Mouse (Mus musculus) limb, embryonic 13.5 days (tissue): ENCODE results near the gene Imp4. TPM values are rescaled to one million over a fixed set of nuclear protein-coding genes. Genes with fewer than 3 reads are reported as not detected.
A peak's percentile ranks its signal among the peaks of the same experiment; 100 is the strongest.

Experiments used
- ATAC-seq: fragments of 200-750 bp; cut with Nextera tagmentation; 2 replicates; pipeline ENCODE4 v1.8.0; 2017; ENCODE audit warnings: low read depth, moderate number of reproducible peaks, moderate TSS enrichment; ENCODE audit not compliant: low FRiP score
- H3K27ac ChIP-seq: fragments of 300-500 bp; sonication (generic); 2 replicates; pipeline ENCODE4 v1.5.1; 2015; ENCODE audit warnings: inconsistent platforms, mild to moderate bottlenecking, moderate library complexity
- H3K27me3 ChIP-seq: fragments of 300-500 bp; sonication (generic); 2 replicates; pipeline ENCODE4 v1.6.1; 2015; ENCODE audit warnings: mild to moderate bottlenecking, inconsistent platforms
- H3K36me3 ChIP-seq: fragments of 300-500 bp; sonication (generic); 2 replicates; pipeline ENCODE4 v1.6.1; 2015; ENCODE audit warnings: inconsistent platforms, mild to moderate bottlenecking, moderate library complexity
- H3K4me1 ChIP-seq: fragments of 300-500 bp; sonication (generic); 2 replicates; pipeline ENCODE4 v1.6.1; 2015; ENCODE audit warnings: inconsistent platforms
- H3K4me2 ChIP-seq: fragments of 300-500 bp; sonication (generic); replicated peaks from 2 replicates; pipeline ENCODE4 v1.6.1; 2015; ENCODE audit warnings: inconsistent platforms, mild to moderate bottlenecking, moderate library complexity
- H3K4me3 ChIP-seq: fragments of 300-500 bp; sonication (generic); 2 replicates; pipeline ENCODE4 v1.5.1; 2015; ENCODE audit warnings: moderate library complexity, mild to moderate bottlenecking, inconsistent platforms
- H3K9ac ChIP-seq: fragments of 300-500 bp; sonication (generic); 2 replicates; pipeline ENCODE4 v1.6.1; 2015; ENCODE audit warnings: mild to moderate bottlenecking, inconsistent platforms
- H3K9me3 ChIP-seq: fragments of 300-500 bp; sonication (generic); 2 replicates; pipeline ENCODE4 v1.6.1; 2016; ENCODE audit warnings: inconsistent platforms
- WGBS: fragments of 180-500 bp; shearing (Covaris S2); methylation state at CpG from one replicate; pipeline ENCODE4 v1.1.7; 2015; 5-methylcytosine and 5-hydroxymethylcytosine counted together
- microRNA-seq: library from miRNA; unstranded; fragments of <30 nt; microRNA quantifications from one replicate; pipeline ENCODE4, GENCODE M21; 2016
- polyA plus RNA-seq: library from polyadenylated mRNA; unstranded; fragments of >200 nt; fragmentation: Nextera tagmentation; extraction: Ambion mirVana; gene quantifications from 2 replicates; pipeline ENCODE4 v1.2.1, GENCODE M21; 2015

The Imp4 gene
- polyA plus RNA-seq, 1 experiment from 2014 or later, result 81.3 TPM

DNA sequence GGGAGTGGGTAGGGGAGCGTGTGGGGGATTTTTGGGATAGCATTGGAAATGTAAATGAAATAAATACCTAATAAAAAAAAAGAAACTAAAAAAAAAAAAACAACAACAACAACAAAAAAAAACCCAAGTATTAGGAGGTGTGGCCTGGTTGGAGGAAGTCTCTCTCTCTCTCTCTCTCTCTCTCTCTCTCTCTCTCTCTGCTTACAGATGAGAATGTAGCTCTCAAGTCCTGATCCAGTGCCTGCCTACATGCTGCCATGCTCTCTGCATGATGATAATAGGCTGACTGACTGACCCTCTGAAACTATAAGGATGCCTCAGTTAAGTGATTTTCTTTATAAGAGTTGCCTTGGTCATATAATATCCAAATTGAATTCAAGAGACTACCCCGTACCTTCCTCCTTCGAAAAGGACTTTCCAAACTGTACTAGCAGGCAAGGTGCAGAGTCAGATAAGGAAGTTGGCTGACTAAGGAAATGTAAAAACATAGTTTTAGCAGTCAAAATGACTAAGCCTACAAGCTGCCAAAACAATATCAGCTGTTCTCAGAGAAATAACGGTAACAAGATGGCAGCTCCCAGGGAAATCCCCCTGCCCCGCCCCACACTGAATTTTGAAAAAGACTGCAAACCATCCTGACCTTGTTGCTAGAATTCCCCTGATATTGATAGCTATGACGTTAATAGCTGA lies 50.3 kb downstream of the Imp4 start:
- Histone ChIP-seq H3K9ac (no peak overlapping the region), H3K4me3 (no peak overlapping the region), H3K27ac (no peak overlapping the region), H3K36me3 (no peaks in the 10 kb centered on the region), H3K9me3 (no peaks in the 10 kb centered on the region; the same call in 1 of the 2 replicates), H3K27me3 (peaks cover 15% of the 10 kb centered on the region), H3K4me1 (peaks cover 7% of the 10 kb centered on the region; the same call in 1 of the 2 replicates), H3K4me2 (no peak overlapping the region)
- WGBS, result 90% methylated on average over 6 of the region's 6 CpGs
- ATAC-seq, result no peak

GRCm38 (mm10) chr1:34491480-34491879 lies 51.8 kb downstream of the Imp4 start:
- Histone ChIP-seq H3K9me3 (no peaks in the 10 kb centered on the region; the same call in 1 of the 2 replicates), H3K36me3 (no peaks in the 10 kb centered on the region), H3K4me3 (no peak overlapping the region), H3K4me2 (no peak overlapping the region), H3K4me1 (no peaks in the 10 kb centered on the region), H3K27ac (no peak overlapping the region), H3K27me3 (no peaks in the 10 kb centered on the region), H3K9ac (no peak overlapping the region)
- WGBS, result 83% methylated on average over 4 of the region's 4 CpGs
- no peak for ATAC-seq

Small RNA genes within 50 kb of the gene (microRNA-seq; reads per million reads assigned to microRNA genes)
- 2.4 reads per million, percentile 8 among the genes with 10 or more reads in this experiment for gene Mir5103

Other genes with a start within 250 kb of the Imp4 start
- gene Ccdc115, start 179 bp upstream of the Imp4 start, polyA plus RNA-seq, result 50.7 and 51.5 TPM in 2 replicates
- 12.5 and 19.3 TPM in 2 replicates for gene Ptpn18, start 19.9 kb downstream of the Imp4 start, polyA plus RNA-seq
- not detected in 2 replicates for gene Prss39, start 58.6 kb downstream of the Imp4 start, polyA plus RNA-seq
- gene Cfc1, start 95.8 kb downstream of the Imp4 start, polyA plus RNA-seq, result 0.19 and 0.24 TPM in 2 replicates
- gene Prss40, start 121.1 kb downstream of the Imp4 start, polyA plus RNA-seq, result 0.11 TPM in 1 of 2 replicates, not detected in the other
- 0.04 and 0.09 TPM in 2 replicates for gene Amer3, start 139.8 kb downstream of the Imp4 start, polyA plus RNA-seq